Mouse (Mus musculus) bone marrow macrophage, adult 2 months (primary cell): ENCODE data around the gene Ppp1r14a. TPM values are rescaled to one million over a fixed set of nuclear protein-coding genes. Genes with fewer than 3 reads are reported as not detected.
A peak's percentile ranks its signal among the peaks of the same experiment; 100 is the strongest.

Source experiments
- H3K27ac ChIP-seq: 2 replicates; pipeline ENCODE4 v1.5.1; 2012; ENCODE audit warnings: low read depth, low read length; ENCODE audit not compliant: insufficient read depth
- H3K4me1 ChIP-seq: 2 replicates; pipeline ENCODE4 v1.6.1; 2012; ENCODE audit warnings: low read length; ENCODE audit not compliant: control insufficient read depth, insufficient read depth
- H3K4me3 ChIP-seq: 2 replicates; pipeline ENCODE4 v1.5.1; 2012; ENCODE audit warnings: mild to moderate bottlenecking, low read length, moderate library complexity; ENCODE audit not compliant: insufficient read depth
- CTCF ChIP-seq: IDR thresholded peaks from 2 replicates; pipeline ENCODE4 v1.5.1; 2012; ENCODE audit warnings: low read depth, mild to moderate bottlenecking, low read length, moderate library complexity
- POLR2A ChIP-seq: IDR thresholded peaks from 2 replicates; pipeline ENCODE4 v1.6.1; 2012; ENCODE audit warnings: mild to moderate bottlenecking, low read depth, low read length, borderline replicate concordance
- polyA plus RNA-seq: library from polyadenylated mRNA; stranded (reverse); fragments of >200 nt; gene quantifications from 2 replicates; pipeline ENCODE4 v1.2.4, GENCODE M21; 2012; ENCODE audit not compliant: missing spikeins, insufficient read depth, insufficient read length

Gene Ppp1r14a
- polyA plus RNA-seq, 1 experiment: not detected

DNA sequence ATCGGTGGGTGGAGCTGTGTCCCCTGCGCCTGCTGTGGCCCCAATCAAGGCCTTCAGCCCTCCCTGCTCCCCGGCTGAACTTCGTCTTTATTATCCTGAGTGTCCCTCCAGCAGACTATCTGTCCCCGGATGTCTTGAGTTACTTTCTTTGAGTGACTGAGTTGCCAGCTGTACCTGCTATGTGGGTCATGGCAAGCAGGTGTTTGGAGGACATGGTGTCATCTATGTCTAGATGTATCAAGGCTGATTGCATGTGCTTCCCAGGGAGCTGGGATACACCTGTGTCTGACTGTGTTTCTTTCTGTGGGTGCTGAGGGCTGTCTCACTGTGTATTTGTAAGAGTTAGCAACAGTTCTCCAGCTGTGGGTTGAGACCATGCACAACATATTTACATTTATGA is 20.6 kb downstream of the Ppp1r14a start:
- Histone ChIP-seq H3K27ac (no peak overlapping the region), H3K4me3 (peak overlapping the region; percentile 59), H3K4me1 (peaks cover 8% of the 10 kb centered on the region; the same call in 1 of the 2 replicates)
- no peak for TF ChIP-seq CTCF
- TF ChIP-seq POLR2A: no peak

DNA sequence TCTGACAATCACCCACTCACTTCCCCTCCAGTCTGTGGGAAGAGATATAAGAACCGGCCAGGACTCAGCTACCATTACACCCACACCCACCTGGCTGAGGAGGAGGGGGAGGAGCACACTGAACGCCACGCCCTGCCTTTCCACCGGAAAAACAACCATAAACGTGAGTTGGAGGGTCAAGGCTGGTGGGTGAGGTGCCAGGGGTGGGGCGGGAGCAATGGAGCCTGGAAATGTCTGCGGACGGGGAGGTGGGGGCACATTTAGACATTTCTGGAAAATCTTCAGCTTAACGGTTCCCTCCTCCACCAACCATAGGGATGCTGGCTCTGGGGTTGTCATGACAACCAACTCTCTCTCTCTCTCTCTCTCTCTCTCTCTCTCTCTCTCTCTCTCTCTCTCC is 23.9 kb downstream of the Ppp1r14a start:
- TF ChIP-seq CTCF: no peak
- no peak for TF ChIP-seq POLR2A
- 0 out of 2 replicates have a peak, but pooled peaks cover 5% of the 10 kb centered on the region for H3K4me1 ChIP-seq
- no peak overlapping the region for H3K4me3 ChIP-seq
- no peak overlapping the region for H3K27ac ChIP-seq

GRCm38 (mm10) chr7:29313572-29314261 is 24.6 kb downstream of the Ppp1r14a start:
- Histone ChIP-seq H3K4me1 (0 out of 2 replicates have a peak, but pooled peaks cover 2% of the 10 kb centered on the region), H3K4me3 (no peak overlapping the region), H3K27ac (no peak overlapping the region)
- no peak for TF ChIP-seq CTCF
- TF ChIP-seq POLR2A: no peak

GRCm38 (mm10) chr7:29314844-29315628 is 25.9 kb downstream of the Ppp1r14a start:
- Histone ChIP-seq H3K4me1 (no peaks in the 10 kb centered on the region), H3K27ac (no peak overlapping the region), H3K4me3 (no peak overlapping the region)
- TF ChIP-seq POLR2A (no peak), CTCF (no peak)

- Histone ChIP-seq H3K4me1 (no peaks in the 10 kb centered on the region), H3K4me3 (no peak overlapping the region), H3K27ac (no peak overlapping the region)
- TF ChIP-seq CTCF (no peak), POLR2A (no peak)
Measured at GRCm38 (mm10) chr7:29316137-29316734, 27.1 kb downstream of the Ppp1r14a start.

- no peak overlapping the region for H3K4me3 ChIP-seq
- no peak overlapping the region for H3K27ac ChIP-seq
- no peak for TF ChIP-seq CTCF
- TF ChIP-seq POLR2A: no peak
- H3K4me1 ChIP-seq: no peaks in the 10 kb centered on the region
Measured at GRCm38 (mm10) chr7:29316976-29317375, 27.9 kb downstream of the Ppp1r14a start.

GRCm38 (mm10) chr7:29317558-29317957 is 28.4 kb downstream of the Ppp1r14a start:
- Histone ChIP-seq H3K4me1 (no peaks in the 10 kb centered on the region), H3K4me3 (no peak overlapping the region), H3K27ac (no peak overlapping the region)
- no peak for TF ChIP-seq POLR2A
- TF ChIP-seq CTCF: no peak

- no peak overlapping the region for H3K4me3 ChIP-seq
- H3K27ac ChIP-seq: no peak overlapping the region
- no peak for TF ChIP-seq CTCF
- TF ChIP-seq POLR2A: no peak
- H3K4me1 ChIP-seq: no peaks in the 10 kb centered on the region
Measured at GRCm38 (mm10) chr7:29318115-29318911, 29.2 kb downstream of the Ppp1r14a start.
